Mouse (Mus musculus): ENCODE data around the gene Reg2. TPM values are rescaled to one million over a fixed set of nuclear protein-coding genes. Genes with fewer than 3 reads are reported as not detected.

Reg2 gene
- polyA plus RNA-seq, 1 experiment from 2014 or later = not detected

Other genes with a start within 250 kb of the Reg2 start
- not detected in 2 replicates for gene Reg3b, start 25.0 kb upstream of the Reg2 start, polyA plus RNA-seq (2016; fragmentation: Nextera tagmentation; extraction: Ambion mirVana)
- gene Reg3d, start 16.8 kb upstream of the Reg2 start, polyA plus RNA-seq (2016; fragmentation: Nextera tagmentation; extraction: Ambion mirVana) = not detected in 2 replicates
- gene Reg3a, start 14.9 kb upstream of the Reg2 start, polyA plus RNA-seq (2016; fragmentation: Nextera tagmentation; extraction: Ambion mirVana) = not detected in 2 replicates
- gene Reg1, start 27.1 kb downstream of the Reg2 start, polyA plus RNA-seq (2016; fragmentation: Nextera tagmentation; extraction: Ambion mirVana) = not detected in 2 replicates
- gene Reg3g, start 73.2 kb downstream of the Reg2 start, polyA plus RNA-seq (2016; fragmentation: Nextera tagmentation; extraction: Ambion mirVana) = not detected in 2 replicates

Data from midbrain, embryonic 10.5 days (tissue).